Mouse (Mus musculus) erythroid progenitor cell, adult 5-6 weeks (primary cell): ENCODE data around the gene Clybl. TPM values are rescaled to one million over a fixed set of nuclear protein-coding genes. Genes with fewer than 3 reads are reported as not detected.

Experiments
- ATAC-seq: replicated peaks from 2 replicates; pipeline ENCODE4 v1.8.0; 2016; ENCODE audit warnings: moderate number of reproducible peaks, mild to moderate bottlenecking, moderate TSS enrichment, inconsistent platforms; ENCODE audit not compliant: poor library complexity, low FRiP score, severe bottlenecking
- total RNA-seq, 2 experiments: library from RNA; stranded (forward) in 1 of 2; stranded (reverse) in 1 of 2; fragments of 150-400 nt in 1 of 2; fragments of 186-747, 209-891 nt in 1 of 2; gene quantifications; 2 replicates each; pipeline versions ENCODE4 v1.2.3 to v1.2.4; 2015 to 2017; ENCODE audit warnings: low replicate concordance in 2 of 2

Gene Clybl
- total RNA-seq, 2 experiments from 2014 or later: 15.2 to 23.5 TPM

- peak; percentile 79 for ATAC-seq
Measured at GRCm38 (mm10) chr14:122190941-122191510, 9.5 kb downstream of the Clybl start.

DNA sequence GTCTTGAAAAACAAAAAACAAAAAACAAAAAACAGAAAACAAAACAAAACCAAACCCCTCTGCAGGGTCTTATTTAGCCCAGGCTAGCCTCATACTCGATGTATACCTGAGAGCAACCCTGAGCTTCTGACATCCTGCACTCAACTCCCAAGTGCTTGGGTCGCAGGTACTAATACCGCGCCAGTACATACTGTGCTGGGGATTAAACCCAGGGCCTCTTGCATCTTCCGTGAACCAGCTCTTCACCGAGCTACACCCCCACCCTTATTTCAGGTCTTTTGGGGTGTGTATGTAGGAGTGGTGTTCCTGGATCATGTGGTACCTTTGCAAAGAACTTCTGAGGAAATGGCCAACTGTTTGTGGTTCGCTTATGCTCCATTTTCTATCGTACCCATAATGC is 13.1 kb downstream of the Clybl start:
- no peak for ATAC-seq

GRCm38 (mm10) chr14:122196851-122197250 is 15.3 kb downstream of the Clybl start:
- no peak for ATAC-seq

DNA sequence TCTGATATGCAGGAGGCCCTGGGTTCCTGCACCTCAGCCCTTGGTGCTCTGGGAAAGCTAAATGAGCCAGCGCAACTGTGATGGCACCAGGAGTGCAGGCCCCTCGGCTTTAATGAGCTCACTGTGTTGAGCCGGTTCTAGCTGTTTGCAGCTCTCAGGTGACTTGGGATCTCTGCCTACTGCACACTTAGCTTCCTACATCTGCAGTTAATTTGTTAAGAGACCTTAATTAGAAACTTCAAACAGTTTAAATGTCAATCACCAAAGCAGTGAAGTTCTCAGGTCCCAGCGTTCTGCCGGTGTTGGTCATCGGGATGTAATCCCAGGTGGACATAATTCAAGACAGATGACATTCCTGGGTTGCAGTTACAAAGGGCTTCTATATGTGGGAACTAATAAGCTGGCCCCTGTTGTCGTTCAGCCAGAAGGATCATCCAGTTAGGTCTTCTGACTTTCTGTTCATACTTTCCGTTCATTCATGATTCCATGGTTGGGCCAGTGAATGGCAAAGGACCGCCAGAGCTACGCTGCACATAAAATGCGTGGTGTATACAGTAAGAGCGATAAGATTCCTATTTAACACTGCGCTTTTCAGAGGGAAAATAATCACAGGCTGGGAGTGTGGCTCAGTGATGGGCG is 18.9 kb downstream of the Clybl start:
- no peak for ATAC-seq

GRCm38 (mm10) chr14:122209177-122209576 is 27.7 kb downstream of the Clybl start:
- no peak for ATAC-seq

- ATAC-seq: no peak
Measured at GRCm38 (mm10) chr14:122213590-122213989, 32.1 kb downstream of the Clybl start.

DNA sequence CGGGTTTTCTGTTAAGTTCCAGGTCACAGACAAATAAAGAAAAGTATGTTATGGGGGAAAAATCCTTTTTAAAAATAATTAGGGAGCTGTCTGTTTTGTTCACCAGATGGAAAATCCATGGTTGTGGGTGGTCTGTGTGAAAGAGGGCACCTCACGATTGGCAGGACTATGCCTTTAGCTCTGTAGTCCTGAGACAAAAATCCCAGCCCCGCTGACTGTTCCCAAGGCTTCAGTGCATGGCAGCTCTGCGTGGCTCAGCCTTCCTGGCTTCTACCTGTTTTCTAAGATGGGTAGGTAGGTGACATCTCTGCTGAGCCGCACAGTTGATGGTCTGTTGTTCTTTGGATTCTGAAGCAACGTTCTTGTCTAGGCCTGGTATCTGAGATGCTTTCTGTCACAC is 32.6 kb downstream of the Clybl start:
- no peak for ATAC-seq

GRCm38 (mm10) chr14:122217221-122217620 is 35.7 kb downstream of the Clybl start:
- no peak for ATAC-seq

GRCm38 (mm10) chr14:122222934-122223374 is 41.5 kb downstream of the Clybl start:
- ATAC-seq: peak; percentile 86

DNA sequence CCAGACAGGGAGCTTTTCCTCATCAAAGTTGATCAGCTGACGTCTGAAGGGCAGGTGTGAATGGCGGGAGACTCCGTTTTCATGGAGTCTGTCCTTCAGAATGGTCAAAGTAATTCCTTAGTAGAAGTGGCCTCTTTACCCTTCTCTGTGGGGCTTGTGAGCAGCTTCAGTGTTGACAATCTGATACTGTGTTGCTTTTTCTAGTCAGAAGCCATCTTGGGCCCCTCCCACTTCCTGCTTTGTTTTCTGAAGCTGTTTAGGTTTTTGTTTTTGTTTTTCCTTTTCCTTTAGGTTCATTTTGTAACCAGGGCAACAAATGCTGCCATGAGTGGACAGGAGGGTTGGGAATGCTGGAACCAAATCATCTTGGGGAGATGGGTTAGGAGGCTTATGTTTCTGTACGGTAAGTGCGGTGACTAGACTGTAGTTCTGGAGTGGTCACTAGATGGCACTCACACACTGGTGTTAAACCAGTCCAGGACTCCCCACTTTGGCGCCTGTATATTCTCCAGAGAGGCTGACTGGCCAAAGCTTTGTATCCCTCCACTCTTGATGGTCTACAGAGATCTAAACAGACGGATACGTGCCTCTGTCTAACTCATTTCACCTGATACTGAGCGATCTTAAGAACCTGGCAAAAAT is 42.1 kb downstream of the Clybl start:
- peak; percentile 81 for ATAC-seq

- no peak for ATAC-seq
Measured at GRCm38 (mm10) chr14:122224103-122224494, 42.6 kb downstream of the Clybl start.

DNA sequence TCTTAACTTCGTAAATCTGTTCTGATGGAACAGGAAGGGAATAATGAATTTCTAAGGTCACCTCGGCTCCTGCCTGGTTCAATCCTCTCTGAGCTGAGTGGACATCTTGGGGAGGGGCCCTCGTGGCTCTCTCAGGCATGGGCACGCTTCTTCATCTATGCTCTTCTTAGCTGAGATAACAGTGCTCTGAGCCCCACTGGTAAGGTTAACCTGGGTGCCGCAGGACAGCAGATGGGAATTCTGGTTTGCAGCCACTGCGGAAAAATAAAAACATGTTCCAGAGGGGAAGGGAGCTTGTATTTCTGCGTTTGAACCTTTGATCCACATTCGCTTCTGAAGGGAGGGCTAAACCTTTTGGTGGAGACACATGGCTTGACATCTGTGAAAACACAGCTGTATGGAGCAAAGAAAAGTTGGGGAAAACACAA is 43.0 kb downstream of the Clybl start:
- ATAC-seq: no peak

DNA sequence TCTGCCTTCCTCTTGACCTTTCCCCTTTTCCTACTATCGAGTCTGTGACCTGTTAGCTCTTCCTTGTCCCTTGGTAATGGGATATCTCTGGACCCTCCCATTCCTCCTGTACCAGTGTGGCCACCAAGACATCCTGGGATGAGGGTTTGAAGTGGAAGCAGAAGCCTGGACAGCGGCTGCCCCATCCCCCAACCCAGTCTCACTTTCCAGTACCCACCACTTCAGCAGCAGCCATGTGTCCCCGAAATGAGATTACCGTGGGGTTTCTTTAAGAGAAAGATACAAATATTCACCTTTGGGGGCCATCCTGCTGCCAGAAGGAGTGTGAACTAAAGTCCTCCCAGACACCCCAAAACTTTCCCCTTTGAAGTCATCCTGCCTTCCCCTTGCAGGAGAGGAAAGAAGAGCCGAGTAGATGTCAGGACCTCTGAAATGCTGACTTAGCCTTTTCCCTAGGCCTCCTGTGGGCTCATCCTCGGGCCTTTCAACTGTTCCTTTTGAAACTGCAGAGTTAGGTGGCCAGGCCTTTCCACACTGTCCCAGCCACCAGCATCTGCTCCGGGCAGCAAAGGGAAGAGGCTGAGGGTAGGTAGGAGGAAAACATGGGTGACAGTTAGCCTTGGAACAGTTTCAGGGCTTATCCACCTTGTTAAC is 44.1 kb downstream of the Clybl start:
- no peak for ATAC-seq

DNA sequence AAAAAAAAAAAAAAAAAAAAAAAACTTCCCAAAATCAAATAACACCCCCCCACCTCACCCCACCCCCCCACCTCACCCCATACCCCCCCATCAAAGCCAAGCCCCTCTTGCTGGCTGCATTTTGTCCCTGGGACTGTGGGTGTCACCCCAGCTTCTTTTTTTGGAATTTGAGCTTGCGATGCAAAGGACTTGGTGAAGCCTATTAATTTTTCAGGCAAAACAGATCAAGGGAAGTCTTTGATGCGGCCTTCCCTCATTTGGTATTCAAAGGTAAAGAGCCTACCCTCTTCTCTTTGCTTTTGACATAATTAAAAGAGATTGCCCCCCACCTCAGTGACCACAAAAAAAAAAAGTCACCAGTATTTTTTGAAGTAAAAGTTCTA is 44.6 kb downstream of the Clybl start:
- ATAC-seq: no peak

- no peak for ATAC-seq
Measured at GRCm38 (mm10) chr14:122226666-122227453, 45.4 kb downstream of the Clybl start.

GRCm38 (mm10) chr14:122227454-122227951 is 46.0 kb downstream of the Clybl start:
- no peak for ATAC-seq

- no peak for ATAC-seq
Measured at GRCm38 (mm10) chr14:122228816-122229551, 47.5 kb downstream of the Clybl start.

- ATAC-seq: no peak
Measured at GRCm38 (mm10) chr14:122229988-122230387, 48.5 kb downstream of the Clybl start.

DNA sequence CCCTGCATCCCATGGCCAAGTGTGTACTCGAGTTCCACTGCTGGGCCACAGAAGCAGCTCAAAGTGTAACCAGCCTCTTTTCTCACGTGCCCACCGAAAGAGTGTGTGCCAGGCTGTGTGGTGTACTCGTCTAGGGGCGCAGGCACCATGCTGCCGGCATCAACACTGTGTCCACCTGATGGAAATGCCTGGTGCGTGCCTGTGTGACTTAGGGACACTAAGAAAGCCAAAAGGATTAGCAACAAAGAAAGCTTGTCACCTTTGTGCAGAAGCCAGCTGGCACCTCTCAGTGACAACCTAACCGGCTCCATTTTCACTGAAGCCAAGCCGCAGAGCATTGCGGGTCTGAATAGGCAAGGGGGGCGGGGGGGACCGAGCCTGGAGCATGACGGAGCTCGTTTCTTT is 49.1 kb downstream of the Clybl start:
- ATAC-seq: no peak
